Mouse (Mus musculus): ENCODE measurements around the gene Lrrc23.
"Not testable (repeated sequence)": the region's sequence is repeated elsewhere in the genome, so short reads cannot be mapped to it uniquely, and the experiment has no call there.

Lrrc23 gene

DNA sequence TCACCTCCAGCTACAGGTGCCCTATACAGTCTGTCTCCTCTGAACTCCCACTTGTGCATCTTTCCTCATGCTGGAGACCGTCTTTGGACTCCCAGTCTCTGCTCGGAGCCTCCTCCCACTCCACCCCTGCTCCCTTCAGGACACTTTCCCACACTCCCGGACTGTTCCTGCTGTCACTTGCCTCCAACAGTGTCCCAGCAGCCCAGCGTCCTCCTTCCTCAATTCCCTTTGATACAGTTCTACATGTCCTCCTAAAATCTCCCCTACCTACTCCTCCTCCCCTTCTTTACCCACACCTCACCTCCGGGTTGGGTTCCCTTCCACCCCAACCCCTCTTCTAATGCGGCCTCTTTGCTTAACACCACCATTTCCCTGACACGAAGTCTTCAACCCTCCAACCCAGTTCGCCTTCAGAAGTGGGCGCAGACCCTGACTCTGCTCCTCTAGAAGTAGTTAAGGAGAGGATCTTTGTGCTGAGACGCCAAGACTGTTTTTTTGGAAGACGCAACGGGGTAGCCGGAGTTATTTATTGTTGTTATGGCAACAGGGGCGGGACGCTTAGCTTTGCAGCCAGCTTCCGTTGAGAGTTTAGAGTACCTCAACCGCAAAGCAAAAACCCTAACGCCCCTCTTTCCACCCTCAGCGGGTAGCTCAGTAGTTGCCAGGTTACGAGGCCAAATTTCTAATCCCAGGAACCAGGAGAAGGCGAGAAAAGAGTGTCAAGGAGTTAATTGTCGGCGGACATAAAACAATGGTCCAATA lies at the start of gene Lrrc23:
Gene Lrrc23, minus strand, starts transcription at position 506 of the 762 bp plus-strand sequence.
- DNase-seq (ENCODE audit: extremely low spot score, low read depth, low spot score), result peak; percentile 63

GRCm38 (mm10) chr6:124828101-124828592 lies 48.6 kb upstream of the Lrrc23 start:
- DNase-seq (ENCODE audit: extremely low spot score, low read depth, low spot score), result no peak

DNA sequence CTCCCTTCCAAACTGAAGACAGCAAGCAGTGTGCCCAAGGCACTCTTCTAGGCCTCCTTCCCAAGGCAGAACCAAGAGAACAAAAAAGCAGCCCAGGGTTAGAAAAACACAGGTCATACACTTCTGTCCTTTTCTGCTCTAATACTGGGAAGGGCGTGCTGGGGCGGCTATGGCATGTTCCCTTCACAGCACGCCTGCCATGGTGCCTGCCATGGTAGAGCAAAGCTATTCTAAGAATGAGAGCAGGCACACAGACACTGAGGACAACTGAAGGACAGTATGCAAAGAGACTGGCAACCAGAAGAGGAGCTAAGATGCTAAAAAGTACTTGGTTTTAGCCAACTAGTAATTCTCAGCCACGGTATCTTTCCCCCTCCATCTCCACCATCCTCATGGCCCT lies 42.5 kb upstream of the Lrrc23 start:
- no peak for DNase-seq (ENCODE audit: extremely low spot score, low read depth, low spot score)

DNA sequence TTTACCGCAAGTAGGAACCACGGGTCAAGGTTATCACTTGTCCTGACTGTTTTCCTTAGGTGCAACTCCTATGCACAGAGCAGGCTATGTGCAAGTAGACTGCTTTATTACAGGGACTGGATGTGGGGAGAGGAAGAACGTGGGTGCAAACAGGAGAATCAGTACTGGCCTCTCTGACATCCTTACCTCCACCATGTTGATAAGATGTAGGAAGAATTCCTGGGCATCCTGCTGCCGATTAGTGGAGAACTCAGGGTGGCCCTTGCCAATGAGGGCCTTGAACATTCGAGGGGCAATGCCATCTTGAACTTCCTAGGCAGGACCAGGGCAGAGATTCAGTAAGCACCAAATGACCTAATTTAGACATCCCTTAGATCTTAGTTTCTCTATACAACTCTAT lies 41.4 kb upstream of the Lrrc23 start:
- DNase-seq (ENCODE audit: extremely low spot score, low read depth, low spot score), result no peak

- DNase-seq (ENCODE audit: extremely low spot score, low read depth, low spot score), result no peak
These were observed 38.4 kb upstream of the Lrrc23 start for GRCm38 (mm10) chr6:124817971-124818370.

DNA sequence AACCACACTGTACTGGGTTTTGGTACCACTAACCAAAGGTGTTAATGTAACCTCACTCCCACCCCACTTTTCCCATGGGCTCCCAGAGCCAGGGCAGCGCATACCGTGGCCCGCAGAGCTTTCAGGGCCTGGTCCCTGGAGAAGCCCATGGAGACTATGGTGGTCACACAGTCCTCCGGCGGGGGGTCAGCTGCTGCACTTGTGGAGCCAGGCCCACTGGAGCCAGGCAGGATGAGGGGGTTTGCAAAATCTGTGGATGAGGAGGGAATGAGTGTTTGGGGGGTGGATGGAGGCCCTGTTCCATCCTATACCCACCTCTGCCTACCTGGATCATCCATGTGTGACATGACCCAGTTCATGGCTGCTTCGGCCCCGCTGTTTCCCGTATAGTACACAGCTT lies 38.0 kb upstream of the Lrrc23 start:
- no peak for DNase-seq (ENCODE audit: extremely low spot score, low read depth, low spot score)

DNA sequence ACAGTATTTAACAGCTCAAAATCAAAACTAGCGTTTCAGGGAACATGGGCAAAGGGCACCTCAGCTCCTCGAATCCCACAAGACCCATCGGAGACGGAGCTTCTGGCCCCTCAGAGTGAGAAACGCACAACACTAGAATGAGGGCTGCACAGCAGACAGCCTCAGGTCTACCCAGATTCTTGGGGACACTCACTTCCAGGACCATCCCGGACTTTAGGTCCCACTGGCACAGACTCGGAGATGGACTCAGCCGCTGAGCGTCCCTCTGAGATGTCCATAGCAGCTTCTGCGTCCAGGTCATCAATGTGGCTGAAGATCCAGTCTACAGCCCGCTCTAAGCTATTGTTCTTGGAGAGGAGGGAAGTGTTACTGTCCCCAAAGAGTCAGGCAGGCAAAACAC lies 37.6 kb upstream of the Lrrc23 start:
- DNase-seq (ENCODE audit: extremely low spot score, low read depth, low spot score), result no peak

DNA sequence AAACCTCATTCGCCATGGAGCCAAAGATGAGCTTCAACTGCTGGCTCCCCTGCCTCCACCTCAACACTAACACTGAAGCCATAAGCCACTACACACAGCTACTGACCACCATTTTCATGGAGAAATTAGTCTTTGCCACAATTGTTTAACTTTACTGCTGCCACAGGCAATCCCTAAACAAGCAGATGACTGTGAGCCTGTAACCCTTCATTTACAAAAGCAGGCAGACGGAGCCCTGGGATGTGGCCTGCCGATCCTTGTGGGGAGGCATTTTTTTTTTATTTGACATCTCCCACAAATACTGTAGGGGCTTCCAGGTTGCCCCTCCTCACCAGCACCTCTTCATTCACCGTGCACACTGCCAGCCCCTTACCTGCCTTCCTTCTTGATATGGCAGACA lies 37.1 kb upstream of the Lrrc23 start:
- no peak for DNase-seq (ENCODE audit: extremely low spot score, low read depth, low spot score)

DNA sequence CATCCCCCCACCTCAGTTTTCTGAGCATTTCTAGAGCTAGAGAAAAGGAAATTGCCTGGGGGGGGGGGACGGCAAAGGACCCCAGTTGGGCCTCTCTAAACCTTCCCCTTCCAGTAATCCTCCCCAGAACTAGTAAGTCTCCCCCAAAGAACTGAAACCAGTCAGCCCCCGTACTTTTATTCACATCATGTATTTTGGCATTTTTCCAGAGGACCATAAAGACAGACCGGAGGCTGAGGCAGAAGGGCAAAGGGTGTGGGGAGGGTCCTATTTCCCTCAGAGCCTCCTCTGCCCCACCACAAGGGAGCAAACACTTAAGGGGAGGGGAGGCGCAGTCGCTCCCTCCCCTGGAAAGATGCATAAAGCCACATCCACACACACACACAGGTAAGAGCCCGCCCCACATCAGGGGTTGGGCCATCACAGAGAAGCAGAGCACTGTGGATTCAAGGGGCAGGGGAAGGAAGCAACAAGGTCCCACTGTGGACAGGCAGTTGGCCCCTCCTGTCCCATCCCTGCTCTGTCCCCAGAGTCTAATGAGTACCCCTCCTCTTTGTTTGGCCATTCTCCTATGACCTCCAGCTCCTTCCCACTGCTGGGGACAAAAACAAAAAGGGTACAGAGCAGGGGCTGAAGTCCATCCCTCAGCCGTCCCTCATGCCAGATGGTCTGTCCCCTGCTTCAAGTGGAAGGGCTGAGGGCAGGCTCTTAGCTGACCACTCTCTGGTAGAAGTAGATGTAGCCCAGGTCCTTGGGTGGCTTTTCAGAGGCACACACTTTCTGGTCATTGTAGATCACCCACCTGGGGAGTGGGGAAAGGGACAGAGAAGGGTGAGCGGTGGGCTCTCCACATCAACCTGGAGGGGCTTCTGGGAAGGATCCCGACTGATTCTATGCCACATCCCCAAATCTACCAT lies 35.6 kb upstream of the Lrrc23 start:
- DNase-seq (ENCODE audit: extremely low spot score, low read depth, low spot score), result no peak

DNA sequence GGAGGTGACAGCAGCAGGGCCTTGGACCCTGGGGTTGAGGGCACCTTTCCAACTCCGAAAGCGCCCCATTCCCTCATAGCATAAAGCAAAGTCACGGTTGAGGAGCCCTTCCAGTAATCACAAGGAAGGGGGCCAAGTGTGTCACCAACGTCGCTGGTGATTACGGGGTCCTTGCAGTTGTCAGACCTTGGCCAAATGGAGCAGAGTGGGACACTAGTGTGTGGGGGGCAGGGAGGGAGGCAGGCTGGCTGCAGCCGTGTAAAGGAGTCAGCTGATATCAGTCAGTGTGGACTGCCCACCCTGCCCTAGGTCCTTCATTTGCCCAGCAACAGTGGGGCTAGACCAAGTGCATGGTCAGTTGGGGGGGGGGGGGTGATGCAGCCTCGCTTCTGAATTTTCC lies 34.9 kb upstream of the Lrrc23 start:
- DNase-seq (ENCODE audit: extremely low spot score, low read depth, low spot score), result no peak

- DNase-seq (ENCODE audit: extremely low spot score, low read depth, low spot score), result peak; percentile 71
These were observed 34.4 kb upstream of the Lrrc23 start, which contains the start of gene Tpi1 for GRCm38 (mm10) chr6:124813933-124814332. TSS of gene Tpi1 (minus strand) at chr6:124814296.

- no peak for DNase-seq (ENCODE audit: extremely low spot score, low read depth, low spot score)
These were observed 34.0 kb upstream of the Lrrc23 start for GRCm38 (mm10) chr6:124813496-124813895.

- no peak for DNase-seq (ENCODE audit: extremely low spot score, low read depth, low spot score)
These were observed 33.3 kb upstream of the Lrrc23 start for GRCm38 (mm10) chr6:124812848-124813247.

DNA sequence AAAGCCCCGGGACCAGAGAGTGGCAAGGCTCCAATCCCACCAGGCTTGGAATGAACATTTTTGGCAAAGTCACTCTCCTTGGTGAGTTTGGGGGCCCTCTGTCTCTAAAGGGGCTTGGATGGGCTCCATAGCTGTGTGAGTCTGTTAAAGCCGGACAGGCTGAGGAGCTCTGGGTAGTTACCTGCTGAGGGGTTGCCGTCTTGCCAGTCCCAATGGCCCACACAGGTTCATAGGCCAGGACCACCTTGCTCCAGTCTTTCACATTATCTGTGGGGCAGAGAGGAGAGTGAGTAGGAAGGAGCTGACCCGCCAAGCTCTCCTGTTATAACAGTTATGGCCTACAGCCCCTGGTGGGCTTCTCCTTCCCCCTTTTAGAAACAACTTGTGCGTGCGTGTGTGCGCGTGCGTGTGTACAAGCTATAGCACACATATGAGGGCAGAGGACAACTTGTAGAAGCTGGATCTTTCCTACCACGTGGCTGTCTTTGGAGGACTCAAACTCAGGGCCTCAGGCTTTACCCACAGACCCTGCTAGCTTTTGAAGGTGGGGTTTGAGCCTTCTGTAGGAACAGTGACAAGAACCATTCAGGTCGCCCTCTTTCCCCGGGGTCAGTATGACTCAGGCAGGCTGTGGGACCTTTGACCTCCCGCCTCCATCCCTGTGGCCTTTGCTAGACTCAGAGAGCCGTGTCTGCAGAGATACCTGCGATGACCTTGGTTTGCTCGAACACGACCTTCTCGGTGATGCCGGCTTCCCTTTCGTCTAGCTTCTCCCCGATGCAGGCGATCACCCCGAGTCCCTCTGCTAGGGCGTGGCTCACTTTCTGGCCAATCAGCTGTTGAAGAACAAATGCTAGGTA lies 32.4 kb upstream of the Lrrc23 start:
- no peak for DNase-seq (ENCODE audit: extremely low spot score, low read depth, low spot score)

- DNase-seq (ENCODE audit: extremely low spot score, low read depth, low spot score), result no peak
These were observed 31.8 kb upstream of the Lrrc23 start for GRCm38 (mm10) chr6:124811403-124811665.

GRCm38 (mm10) chr6:124810566-124811402 lies 31.3 kb upstream of the Lrrc23 start:
- not testable (repeated sequence) for DNase-seq (ENCODE audit: extremely low spot score, low read depth, low spot score)

DNA sequence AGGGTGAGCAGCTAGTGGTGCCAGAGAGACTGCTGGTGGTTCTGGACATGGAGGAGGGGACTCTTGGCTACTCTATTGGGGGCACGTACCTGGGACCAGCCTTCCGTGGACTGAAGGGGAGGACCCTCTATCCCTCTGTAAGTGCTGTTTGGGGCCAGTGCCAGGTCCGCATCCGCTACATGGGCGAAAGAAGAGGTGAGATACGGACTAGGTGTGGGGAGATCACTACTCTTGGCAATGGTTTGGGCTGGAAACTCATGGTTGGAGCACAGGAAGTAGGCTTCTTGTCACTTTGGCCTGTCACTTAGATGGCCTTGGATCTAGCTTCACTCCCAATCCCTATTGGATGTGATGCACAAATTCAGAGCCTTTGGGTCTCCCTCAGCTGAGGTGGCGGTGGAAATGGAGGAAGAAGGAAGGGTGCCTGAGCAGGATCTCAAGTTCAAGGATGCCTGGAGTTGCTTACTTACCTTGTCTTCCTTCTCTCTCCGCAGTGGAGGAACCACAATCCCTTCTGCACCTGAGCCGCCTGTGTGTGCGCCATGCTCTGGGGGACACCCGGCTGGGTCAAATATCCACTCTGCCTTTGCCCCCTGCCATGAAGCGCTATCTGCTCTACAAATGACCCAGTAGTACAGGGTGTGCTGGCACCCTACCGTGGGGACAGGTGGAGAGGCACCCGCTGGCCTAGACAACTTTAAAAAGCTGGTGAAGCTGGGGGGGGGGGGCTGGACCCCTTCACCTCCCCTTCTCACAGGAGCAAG lies 30.4 kb upstream of the Lrrc23 start:
- DNase-seq (ENCODE audit: extremely low spot score, low read depth, low spot score), result no peak

- DNase-seq (ENCODE audit: extremely low spot score, low read depth, low spot score), result no peak
These were observed 29.7 kb upstream of the Lrrc23 start for GRCm38 (mm10) chr6:124809052-124809774.

Measured in hindlimb bud, embryonic 11.5 days (tissue).